ENCODE assay signal across 10 mouse cellular contexts in the genomic region with DNA sequence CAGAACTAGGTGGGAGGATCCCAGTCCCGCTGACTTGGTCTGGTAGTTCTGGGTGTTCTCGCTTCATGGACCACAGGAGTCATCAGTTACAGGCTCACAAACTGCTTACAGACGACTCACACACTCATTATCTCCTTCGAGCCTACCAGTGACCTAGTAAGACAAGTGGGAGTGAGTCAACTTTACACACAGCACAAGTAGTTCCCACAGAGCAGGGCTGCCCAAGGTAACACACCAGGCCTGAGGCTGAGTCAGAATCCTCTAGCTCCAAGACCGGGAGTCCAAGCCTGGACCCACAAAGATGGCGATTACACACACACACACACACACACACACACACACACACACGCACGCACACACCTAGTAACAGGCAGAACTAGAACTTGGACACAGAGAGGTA. TPM values are rescaled to one million over a fixed set of nuclear protein-coding genes. Genes with fewer than 3 reads are reported as not detected.
A peak's percentile ranks its signal among the peaks of the same experiment; 100 is the strongest.
DNase-seq lines count a peak whose midpoint lies in the region; ATAC-seq lines count a peak whose summit lies in the region.
"Had no signal": no experiment of that assay in that cellular context is flagged by ENCODE, and none has a peak within 500 bp of the region (broad histone marks: within the 10 kb centered on the region; RNA-seq: fewer than 3 reads in every experiment).

No protein-coding gene starts in this region.

- H3K4me3 ChIP-seq in kidney, embryonic 14.5 days (ENCODE audit: low read length): peak overlapping the region; percentile 81
- H3K4me3 ChIP-seq in brown adipose tissue, adult 24 weeks (ENCODE audit: insufficient read depth, low read depth, low read length): peak overlapping the region; percentile 64; the same call in 1 of the 2 replicates
- H3K4me3 ChIP-seq in hindbrain, embryonic 15.5 days: peak overlapping the region; percentile 78
- peak overlapping the region; percentile 82 for H3K4me3 ChIP-seq in midbrain, embryonic 16.5 days (ENCODE audit: low read depth, low read length)

- H3K27ac ChIP-seq in kidney, embryonic 14.5 days (ENCODE audit: low read depth, low read length): no peak overlapping the region
- no peak overlapping the region for H3K27ac ChIP-seq in brown adipose tissue, adult 24 weeks (replicated peaks; ENCODE audit: low read depth, low read length)
- no peak overlapping the region for H3K27ac ChIP-seq in hindbrain, embryonic 15.5 days (replicated peaks)
- H3K27ac ChIP-seq in midbrain, embryonic 16.5 days (ENCODE audit: low read length): no peak overlapping the region
- H3K27ac ChIP-seq: liver, embryonic 14.5 days had no signal

- no peaks in the 10 kb centered on the region for H3K9me3 ChIP-seq in kidney, embryonic 14.5 days (ENCODE audit: control insufficient read depth, low read length)
- H3K9me3 ChIP-seq in hindbrain, embryonic 15.5 days: no peaks in the 10 kb centered on the region
- H3K9me3 ChIP-seq in midbrain, embryonic 16.5 days (replicated peaks; ENCODE audit: control insufficient read depth, low read length, poor library complexity, severe bottlenecking): no peaks in the 10 kb centered on the region

- no peaks in the 10 kb centered on the region for H3K27me3 ChIP-seq in kidney, embryonic 14.5 days (ENCODE audit: control insufficient read depth, insufficient read depth, low read length)
- H3K27me3 ChIP-seq in hindbrain, embryonic 15.5 days: no peaks in the 10 kb centered on the region
- no peaks in the 10 kb centered on the region for H3K27me3 ChIP-seq in midbrain, embryonic 16.5 days (ENCODE audit: control insufficient read depth, insufficient read depth, low read depth, low read length)

- peak overlapping the region; percentile 91 for H3K4me2 ChIP-seq in kidney, embryonic 14.5 days (replicated peaks; ENCODE audit: low read depth, low read length)
- H3K4me2 ChIP-seq in hindbrain, embryonic 15.5 days: peak overlapping the region; percentile 87
- peak overlapping the region; percentile 98 for H3K4me2 ChIP-seq in midbrain, embryonic 16.5 days (ENCODE audit: low read length)

- 71% methylated on average over 8 of the region's 8 CpGs for WGBS in kidney, embryonic 14.5 days
- WGBS in hindbrain, embryonic 15.5 days: 89% methylated on average over 8 of the region's 8 CpGs
- WGBS in midbrain, embryonic 16.5 days: 96% methylated on average over 8 of the region's 8 CpGs

- peaks cover 12% of the 10 kb centered on the region for H3K4me1 ChIP-seq in kidney, embryonic 14.5 days (ENCODE audit: control insufficient read depth, insufficient read depth, low read length)
- H3K4me1 ChIP-seq in brown adipose tissue, adult 24 weeks (ENCODE audit: control insufficient read depth, insufficient read depth, insufficient read length, low read length): peaks cover 5% of the 10 kb centered on the region; the same call in 1 of the 2 replicates
- peaks cover 28% of the 10 kb centered on the region for H3K4me1 ChIP-seq in hindbrain, embryonic 15.5 days (replicated peaks)
- peaks cover 26% of the 10 kb centered on the region for H3K4me1 ChIP-seq in midbrain, embryonic 16.5 days (ENCODE audit: control insufficient read depth, insufficient read depth, low read length)

- no peak for ATAC-seq in kidney, embryonic 14.5 days (ENCODE audit: low FRiP score, low TSS enrichment)
- no peak for ATAC-seq in hindbrain, embryonic 15.5 days (ENCODE audit: low FRiP score, low read depth)
- ATAC-seq in midbrain, embryonic 16.5 days: no peak
- no peak for ATAC-seq in erythroblast, adult 5-6 weeks (replicated peaks; ENCODE audit: low FRiP score, poor library complexity, severe bottlenecking)

- peaks cover 22% of the 10 kb centered on the region for H3K36me3 ChIP-seq in kidney, embryonic 14.5 days (ENCODE audit: control insufficient read depth, insufficient read depth, low read length)
- H3K36me3 ChIP-seq in hindbrain, embryonic 15.5 days: peaks cover 17% of the 10 kb centered on the region
- H3K36me3 ChIP-seq in midbrain, embryonic 16.5 days (ENCODE audit: control insufficient read depth, insufficient read depth, low read length): peaks cover 8% of the 10 kb centered on the region; the same call in 1 of the 2 replicates

- DNase-seq in kidney, adult 18-20 months: no peak
- no peak for DNase-seq in layer of hippocampus, adult 9-10 months (ENCODE audit: low spot score)
- no peak for DNase-seq in gastrocnemius, postnatal 4 days (ENCODE audit: low spot score in 2 of 2)
- DNase-seq: gastrocnemius, postnatal 36 days had no signal

- peak overlapping the region; percentile 81; the same call in 1 of the 2 replicates for H3K9ac ChIP-seq in kidney, embryonic 14.5 days (ENCODE audit: low read depth, low read length)
- peak overlapping the region; percentile 79; the same call in 1 of the 2 replicates for H3K9ac ChIP-seq in hindbrain, embryonic 15.5 days
- peak overlapping the region; percentile 89; the same call in 1 of the 2 replicates for H3K9ac ChIP-seq in midbrain, embryonic 16.5 days (ENCODE audit: low read depth, low read length)
- H3K9ac ChIP-seq: liver, embryonic 14.5 days had no signal

RNA-seq across cellular contexts. Expression of a gene that starts 14.5 kb away (rescaled TPM):
- 15.3 and 19.1 TPM in 2 replicates for polyA plus RNA-seq in kidney, embryonic 14.5 days (2014; fragmentation: Nextera tagmentation; extraction: Ambion mirVana)
- 1.8 and 3.7 TPM in 2 replicates for polyA plus RNA-seq in brown adipose tissue, adult 24 weeks (2012; ENCODE audit: insufficient read depth, insufficient read length, missing spikeins)
- polyA plus RNA-seq in hindbrain, embryonic 15.5 days (2015; fragmentation: Nextera tagmentation; extraction: Ambion mirVana): 24.3 and 29.3 TPM in 2 replicates
- 28.4 and 29.4 TPM in 2 replicates for polyA plus RNA-seq in midbrain, embryonic 16.5 days (2015; fragmentation: Nextera tagmentation; extraction: Ambion mirVana)
- total RNA-seq in erythroblast, adult 5-6 weeks (2015; ENCODE audit: low replicate concordance): not detected in 2 replicates
- not detected in 2 replicates for total RNA-seq in erythroblast, adult 5-6 weeks (2017; ENCODE audit: low replicate concordance)
- total RNA-seq in gastrocnemius, postnatal 4 days (2021): 1 to 10 TPM; 8.3 to 9.9 TPM

RNA-seq across cellular contexts. Expression of a gene that starts 15.9 kb away (rescaled TPM):
- 0.29 and 0.45 TPM in 2 replicates for polyA plus RNA-seq in kidney, embryonic 14.5 days (2014; fragmentation: Nextera tagmentation; extraction: Ambion mirVana)
- polyA plus RNA-seq in brown adipose tissue, adult 24 weeks (2012; ENCODE audit: insufficient read depth, insufficient read length, missing spikeins): not detected in 2 replicates
- 0.05 and 0.25 TPM in 2 replicates for polyA plus RNA-seq in hindbrain, embryonic 15.5 days (2015; fragmentation: Nextera tagmentation; extraction: Ambion mirVana)
- polyA plus RNA-seq in midbrain, embryonic 16.5 days (2015; fragmentation: Nextera tagmentation; extraction: Ambion mirVana): not detected in 2 replicates
- not detected in 2 replicates for total RNA-seq in erythroblast, adult 5-6 weeks (2015; ENCODE audit: low replicate concordance)
- not detected in 2 replicates for total RNA-seq in erythroblast, adult 5-6 weeks (2017; ENCODE audit: low replicate concordance)
- not detected for total RNA-seq in gastrocnemius, postnatal 4 days (2021)
- total RNA-seq: gastrocnemius, postnatal 36 days had no signal
- polyA plus RNA-seq: liver, embryonic 14.5 days had no signal

RNA-seq across cellular contexts. Expression of a gene that starts 20.7 kb away (rescaled TPM):
- 19.5 and 24.9 TPM in 2 replicates for polyA plus RNA-seq in kidney, embryonic 14.5 days (2014; fragmentation: Nextera tagmentation; extraction: Ambion mirVana)
- polyA plus RNA-seq in brown adipose tissue, adult 24 weeks (2012; ENCODE audit: insufficient read depth, insufficient read length, missing spikeins): 3.4 and 4.6 TPM in 2 replicates
- polyA plus RNA-seq in hindbrain, embryonic 15.5 days (2015; fragmentation: Nextera tagmentation; extraction: Ambion mirVana): 17.3 and 19.8 TPM in 2 replicates
- 16.0 and 17.9 TPM in 2 replicates for polyA plus RNA-seq in midbrain, embryonic 16.5 days (2015; fragmentation: Nextera tagmentation; extraction: Ambion mirVana)
- total RNA-seq in erythroblast, adult 5-6 weeks (2015; ENCODE audit: low replicate concordance): 1.7 and 2.5 TPM in 2 replicates
- 0.34 and 2.5 TPM in 2 replicates for total RNA-seq in erythroblast, adult 5-6 weeks (2017; ENCODE audit: low replicate concordance)
- 1 to 10 TPM; 4.7 to 5.3 TPM for total RNA-seq in gastrocnemius, postnatal 4 days (2021)
